Mouse (Mus musculus) midbrain, embryonic 13.5 days (tissue): ENCODE results near the gene Foxr1. TPM values are rescaled to one million over a fixed set of nuclear protein-coding genes. Genes with fewer than 3 reads are reported as not detected.

Source experiments
- ATAC-seq: fragments of 200-750 bp; cut with Nextera tagmentation; 2 replicates; pipeline ENCODE4 v1.8.0; 2017; ENCODE audit warnings: mild to moderate bottlenecking, moderate TSS enrichment, moderate library complexity
- H3K27ac ChIP-seq: fragments of 300-500 bp; sonication (generic); 2 replicates; pipeline ENCODE4 v1.5.1; 2015; ENCODE audit warnings: inconsistent platforms, mild to moderate bottlenecking, moderate library complexity
- H3K27me3 ChIP-seq: fragments of 300-500 bp; sonication (generic); 2 replicates; pipeline ENCODE4 v1.6.1; 2015; ENCODE audit warnings: mild to moderate bottlenecking, inconsistent platforms
- H3K36me3 ChIP-seq: fragments of 300-500 bp; sonication (generic); 2 replicates; pipeline ENCODE4 v1.6.1; 2015; ENCODE audit warnings: mild to moderate bottlenecking, inconsistent platforms
- H3K4me1 ChIP-seq: fragments of 300-500 bp; sonication (generic); replicated peaks from 2 replicates; pipeline ENCODE4 v1.6.1; 2015; ENCODE audit warnings: inconsistent platforms
- H3K4me2 ChIP-seq: fragments of 300-500 bp; sonication (generic); replicated peaks from 2 replicates; pipeline ENCODE4 v1.6.1; 2015; ENCODE audit warnings: moderate library complexity, mild to moderate bottlenecking, inconsistent platforms
- H3K4me3 ChIP-seq: fragments of 300-500 bp; sonication (generic); replicated peaks from 2 replicates; pipeline ENCODE4 v1.5.1; 2015; ENCODE audit warnings: mild to moderate bottlenecking, inconsistent platforms
- H3K9ac ChIP-seq: fragments of 300-500 bp; sonication (generic); replicated peaks from 2 replicates; pipeline ENCODE4 v1.6.1; 2015; ENCODE audit warnings: mild to moderate bottlenecking, inconsistent platforms
- H3K9me3 ChIP-seq: fragments of 300-500 bp; sonication (generic); 2 replicates; pipeline ENCODE4 v1.6.1; 2016; ENCODE audit warnings: mild to moderate bottlenecking, inconsistent platforms
- WGBS: fragments of 180-500 bp; shearing (Covaris S2); methylation state at CpG from one replicate; pipeline ENCODE4 v1.1.7; 2015; 5-methylcytosine and 5-hydroxymethylcytosine counted together
- polyA plus RNA-seq: library from polyadenylated mRNA; unstranded; fragments of >200 nt; fragmentation: Nextera tagmentation; extraction: Ambion mirVana; gene quantifications from 2 replicates; pipeline ENCODE4 v1.2.1, GENCODE M21; 2015

Foxr1 gene
- polyA plus RNA-seq, 1 experiment from 2014 or later, result not detected

GRCm38 (mm10) chr9:44407752-44408097 is 33.2 kb downstream of the Foxr1 start:
- under 1% methylated on average over 24 of the region's 24 CpGs for WGBS
- Histone ChIP-seq H3K4me1 (peaks cover 41% of the 10 kb centered on the region), H3K4me2 (peak overlapping the region; percentile 81), H3K27ac (peak overlapping the region; percentile 94), H3K4me3 (peak overlapping the region; percentile 75), H3K9me3 (no peaks in the 10 kb centered on the region), H3K27me3 (no peaks in the 10 kb centered on the region), H3K9ac (peak overlapping the region; percentile 84), H3K36me3 (peaks cover 67% of the 10 kb centered on the region)
- no peak for ATAC-seq

DNA sequence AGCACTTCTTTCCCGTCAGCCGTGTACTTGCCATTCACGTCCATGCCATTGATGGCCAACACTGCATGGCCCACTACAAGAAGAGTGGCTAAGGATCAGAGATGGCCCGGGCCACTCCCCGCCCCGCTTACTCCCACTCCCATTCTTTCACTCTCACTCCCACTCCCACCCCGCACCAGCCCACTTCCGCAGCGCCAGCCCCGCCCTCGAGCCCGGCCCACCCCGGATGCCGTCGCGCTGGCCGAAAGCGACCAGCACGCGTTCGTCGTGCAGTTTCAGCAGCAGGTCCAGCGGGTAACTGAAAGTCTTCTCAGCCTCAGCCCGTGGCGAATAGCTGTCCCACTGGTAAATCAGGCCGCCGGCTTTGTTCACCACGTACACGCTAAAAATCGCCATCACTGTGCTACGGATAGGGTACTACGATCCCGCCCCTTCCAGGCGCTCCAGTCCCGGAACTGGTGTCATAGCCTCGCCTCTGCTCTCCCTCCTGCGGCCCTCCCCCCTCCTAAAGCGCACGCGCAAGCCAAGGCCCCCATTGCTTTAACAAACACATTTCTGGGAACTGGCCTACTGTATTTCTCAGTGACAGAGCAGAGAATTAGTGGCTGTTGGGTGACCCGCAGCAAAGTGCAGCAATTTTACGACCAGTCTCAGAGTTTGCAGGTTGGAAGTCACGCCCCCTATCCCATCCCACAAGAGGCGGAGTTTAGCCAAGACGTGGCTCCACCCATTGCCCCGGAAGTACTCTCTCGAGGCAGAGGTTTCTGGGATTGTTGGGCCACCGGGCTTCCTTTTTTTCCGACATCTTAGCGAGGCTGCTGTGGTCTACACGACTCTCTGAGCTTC is 33.8 kb downstream of the Foxr1 start, which contains the start of the genes Rps25 and Trappc4:
Gene Rps25 (plus strand): TSS at position 234 of the 846 bp plus-strand sequence.
Gene Trappc4 (minus strand): TSS at position 695 of the 846 bp plus-strand sequence.
- ATAC-seq, result peak; percentile 98
- Histone ChIP-seq H3K4me2 (peak within 1 kb of the TSS; percentile 81), H3K27ac (peak within 1 kb of the TSS; percentile 94), H3K9me3 (no peaks in the 10 kb centered on the region), H3K4me1 (peaks cover 41% of the 10 kb centered on the region), H3K4me3 (peak within 1 kb of the TSS; percentile 75), H3K36me3 (peaks cover 67% of the 10 kb centered on the region), H3K27me3 (no peaks in the 10 kb centered on the region), H3K9ac (peak within 1 kb of the TSS; percentile 84)
- under 1% methylated on average over 51 of the region's 51 CpGs for WGBS

DNA sequence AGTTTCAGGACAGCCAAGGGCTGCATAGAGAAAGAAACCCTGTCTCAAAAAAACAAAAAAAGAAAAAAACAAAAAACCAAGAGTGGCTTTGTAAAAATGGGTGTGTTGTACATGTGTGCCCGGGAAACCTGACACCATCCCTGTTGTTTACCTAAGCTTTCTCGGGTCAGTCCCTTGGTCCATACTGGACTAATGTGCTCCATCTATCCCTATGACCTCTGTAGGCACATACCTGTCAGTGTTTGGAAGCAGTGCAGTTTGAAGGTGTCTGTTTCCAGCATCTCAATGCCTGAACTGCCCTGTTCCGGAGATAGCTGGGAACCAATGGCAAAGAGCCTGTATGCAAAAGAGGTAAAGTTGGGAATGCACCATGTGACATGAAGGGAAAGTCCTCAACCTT is 35.9 kb downstream of the Foxr1 start:
- Histone ChIP-seq H3K9ac (no peak overlapping the region), H3K27ac (no peak overlapping the region), H3K9me3 (no peaks in the 10 kb centered on the region), H3K4me3 (no peak overlapping the region), H3K4me1 (peaks cover 41% of the 10 kb centered on the region), H3K27me3 (no peaks in the 10 kb centered on the region), H3K36me3 (peaks cover 67% of the 10 kb centered on the region), H3K4me2 (no peak overlapping the region)
- ATAC-seq, result no peak
- WGBS, result 86% methylated on average over 3 of the region's 3 CpGs

GRCm38 (mm10) chr9:44401081-44401480 is 39.9 kb downstream of the Foxr1 start:
- H3K27ac ChIP-seq, result no peak overlapping the region
- H3K36me3 ChIP-seq, result peaks cover 70% of the 10 kb centered on the region
- 87% methylated on average over 4 of the region's 4 CpGs for WGBS
- peaks cover 47% of the 10 kb centered on the region for H3K4me1 ChIP-seq
- H3K4me3 ChIP-seq, result no peak overlapping the region
- H3K9me3 ChIP-seq, result no peaks in the 10 kb centered on the region
- H3K9ac ChIP-seq, result no peak overlapping the region
- H3K27me3 ChIP-seq, result no peaks in the 10 kb centered on the region
- ATAC-seq, result no peak
- no peak overlapping the region for H3K4me2 ChIP-seq

GRCm38 (mm10) chr9:44399795-44400114 is 41.2 kb downstream of the Foxr1 start:
- Histone ChIP-seq H3K4me3 (no peak overlapping the region), H3K36me3 (peaks cover 64% of the 10 kb centered on the region), H3K27me3 (no peaks in the 10 kb centered on the region), H3K27ac (no peak overlapping the region), H3K9me3 (no peaks in the 10 kb centered on the region), H3K4me1 (peaks cover 36% of the 10 kb centered on the region), H3K9ac (no peak overlapping the region), H3K4me2 (no peak overlapping the region)
- WGBS, result 94% methylated on average over 6 of the region's 6 CpGs
- no peak for ATAC-seq

- 82% methylated on average over 13 of the region's 13 CpGs for WGBS
- Histone ChIP-seq H3K9ac (peak overlapping the region; percentile 83; the same call in 1 of the 2 replicates), H3K27me3 (no peaks in the 10 kb centered on the region), H3K4me1 (peaks cover 33% of the 10 kb centered on the region), H3K36me3 (peaks cover 59% of the 10 kb centered on the region), H3K4me2 (peak overlapping the region; percentile 84; the same call in 1 of the 2 replicates), H3K4me3 (no peak overlapping the region), H3K9me3 (no peaks in the 10 kb centered on the region), H3K27ac (no peak overlapping the region)
- ATAC-seq, result no peak
These were observed 41.7 kb downstream of the Foxr1 start for GRCm38 (mm10) chr9:44399114-44399794.

GRCm38 (mm10) chr9:44398551-44398950 is 42.4 kb downstream of the Foxr1 start:
- peak overlapping the region; percentile 83 for H3K9ac ChIP-seq
- no peaks in the 10 kb centered on the region for H3K27me3 ChIP-seq
- ATAC-seq, result no peak
- H3K36me3 ChIP-seq, result peaks cover 52% of the 10 kb centered on the region
- peak overlapping the region; percentile 84 for H3K4me2 ChIP-seq
- H3K4me3 ChIP-seq, result 0 out of 2 replicates have a peak overlapping the region, but pooled peaks have one; percentile 75
- no peaks in the 10 kb centered on the region for H3K9me3 ChIP-seq
- WGBS, result 83% methylated on average over 9 of the region's 9 CpGs
- H3K27ac ChIP-seq, result no peak overlapping the region
- H3K4me1 ChIP-seq, result peaks cover 29% of the 10 kb centered on the region

- peaks cover 47% of the 10 kb centered on the region for H3K36me3 ChIP-seq
- peak overlapping the region; percentile 84 for H3K4me2 ChIP-seq
- H3K9ac ChIP-seq, result peak overlapping the region; percentile 83
- 12% methylated on average over 4 of the region's 4 CpGs for WGBS
- H3K4me1 ChIP-seq, result peaks cover 28% of the 10 kb centered on the region
- peak overlapping the region; percentile 75 for H3K4me3 ChIP-seq
- ATAC-seq, result no peak
- no peaks in the 10 kb centered on the region for H3K27me3 ChIP-seq
- H3K9me3 ChIP-seq, result no peaks in the 10 kb centered on the region
- H3K27ac ChIP-seq, result peak overlapping the region; percentile 4; the same call in 1 of the 2 replicates
These were observed 42.8 kb downstream of the Foxr1 start for GRCm38 (mm10) chr9:44398087-44398486.

GRCm38 (mm10) chr9:44396684-44397411 is 44.1 kb downstream of the Foxr1 start, which contains the start of gene Slc37a4:
TSS of gene Slc37a4 (plus strand) at chr9:44396852.
- no peaks in the 10 kb centered on the region for H3K9me3 ChIP-seq
- H3K9ac ChIP-seq, result peak within 1 kb of the TSS; percentile 83
- H3K27me3 ChIP-seq, result no peaks in the 10 kb centered on the region
- peak within 1 kb of the TSS; percentile 84 for H3K4me2 ChIP-seq
- peaks cover 41% of the 10 kb centered on the region for H3K36me3 ChIP-seq
- peaks cover 28% of the 10 kb centered on the region for H3K4me1 ChIP-seq
- peak within 1 kb of the TSS; percentile 90 for H3K27ac ChIP-seq
- peak; percentile 99 for ATAC-seq
- under 1% methylated on average over 43 of the region's 43 CpGs for WGBS
- H3K4me3 ChIP-seq, result peak within 1 kb of the TSS; percentile 75

GRCm38 (mm10) chr9:44391466-44391865 is 49.5 kb downstream of the Foxr1 start:
- Histone ChIP-seq H3K4me1 (peaks cover 6% of the 10 kb centered on the region), H3K9me3 (no peaks in the 10 kb centered on the region), H3K4me2 (no peak overlapping the region), H3K4me3 (no peak overlapping the region), H3K27ac (no peak overlapping the region), H3K9ac (no peak overlapping the region), H3K27me3 (no peaks in the 10 kb centered on the region), H3K36me3 (peaks cover 59% of the 10 kb centered on the region)
- peak; percentile 52 for ATAC-seq
- WGBS, result 46% methylated on average over 4 of the region's 4 CpGs

DNA sequence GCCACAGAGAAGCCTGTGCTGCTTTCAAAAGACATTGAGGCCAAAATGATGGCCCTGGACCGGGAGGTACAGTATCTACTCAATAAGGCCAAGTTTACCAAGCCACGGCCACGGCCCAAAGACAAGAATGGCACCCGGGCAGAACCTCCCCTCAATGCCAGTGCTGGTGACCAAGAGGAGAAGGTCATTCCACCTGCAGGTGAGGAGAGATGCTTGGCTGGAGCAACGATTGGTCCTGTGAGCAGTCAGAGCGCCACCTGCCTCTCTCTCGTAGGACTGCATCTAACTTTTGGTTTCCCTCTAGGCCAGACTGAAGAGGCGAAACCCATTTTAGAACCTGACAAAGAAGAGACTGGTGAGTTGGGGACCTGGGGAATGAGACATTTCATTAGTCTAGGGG is 51.7 kb downstream of the Foxr1 start:
- ATAC-seq, result no peak
- Histone ChIP-seq H3K4me1 (no peaks in the 10 kb centered on the region), H3K36me3 (peaks cover 81% of the 10 kb centered on the region), H3K4me3 (no peak overlapping the region), H3K9ac (no peak overlapping the region), H3K4me2 (no peak overlapping the region), H3K27me3 (no peaks in the 10 kb centered on the region), H3K27ac (no peak overlapping the region), H3K9me3 (no peaks in the 10 kb centered on the region)
- WGBS, result 61% methylated on average over 8 of the region's 8 CpGs
